Mouse (Mus musculus) thymus, postnatal 10 days (tissue): Measurements from ENCODE around the gene Ncl.
A peak's percentile ranks its signal among the peaks of the same experiment; 100 is the strongest.

Experiments
- DNase-seq, 2 experiments: peaks; one replicate each; pipeline ENCODE4 v3.0.0; 2021; ENCODE audit warnings: low spot score in 2 of 2

The Ncl gene

DNA sequence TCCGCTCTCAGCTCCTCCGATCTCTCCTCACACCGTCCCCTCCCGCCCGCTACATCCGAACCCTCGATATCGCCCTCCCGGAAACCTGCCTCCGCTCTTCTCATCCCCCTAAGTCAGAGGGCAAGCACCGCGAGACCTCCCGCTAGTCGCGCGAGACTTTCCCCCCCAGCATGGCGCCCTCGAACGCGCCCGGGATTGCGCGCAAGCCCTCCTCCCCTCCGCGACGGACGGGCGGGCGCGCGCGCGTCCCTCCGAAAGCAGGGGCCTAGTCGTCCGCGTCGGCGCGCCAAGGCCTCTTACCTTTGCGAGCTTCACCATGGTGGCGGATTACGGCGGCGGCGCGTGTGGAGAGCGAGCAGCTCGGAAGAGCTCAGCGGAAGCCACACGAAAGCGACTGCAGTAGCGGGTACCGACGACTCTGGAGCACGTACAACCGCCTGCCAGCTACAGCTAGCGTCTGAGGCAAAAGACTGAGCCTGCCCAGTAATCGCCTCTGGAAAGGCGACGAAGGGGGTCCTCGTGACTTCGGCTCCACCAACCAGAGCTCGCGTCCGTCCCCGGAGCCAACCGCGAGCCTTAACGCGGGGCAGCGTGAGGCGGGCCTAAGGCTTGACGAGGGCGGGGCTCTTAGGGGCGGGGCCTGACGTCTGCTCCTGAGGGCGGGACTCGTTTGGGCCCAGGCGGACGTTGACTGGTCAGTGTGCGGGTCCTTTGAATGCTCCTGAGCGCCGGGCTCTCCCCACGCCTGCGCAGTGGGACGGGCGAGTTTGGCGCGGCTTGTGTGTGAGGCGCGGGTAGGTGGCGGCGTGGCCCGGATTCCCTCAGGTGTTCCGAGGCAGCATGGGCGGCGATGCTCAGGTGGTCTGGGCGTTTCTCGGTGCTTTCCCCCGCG, at the start of gene Ncl:
Gene Ncl, minus strand, starts transcription at position 495 of the 892 bp plus-strand sequence.
- peak; percentile 94 to 96 for DNase-seq

DNA sequence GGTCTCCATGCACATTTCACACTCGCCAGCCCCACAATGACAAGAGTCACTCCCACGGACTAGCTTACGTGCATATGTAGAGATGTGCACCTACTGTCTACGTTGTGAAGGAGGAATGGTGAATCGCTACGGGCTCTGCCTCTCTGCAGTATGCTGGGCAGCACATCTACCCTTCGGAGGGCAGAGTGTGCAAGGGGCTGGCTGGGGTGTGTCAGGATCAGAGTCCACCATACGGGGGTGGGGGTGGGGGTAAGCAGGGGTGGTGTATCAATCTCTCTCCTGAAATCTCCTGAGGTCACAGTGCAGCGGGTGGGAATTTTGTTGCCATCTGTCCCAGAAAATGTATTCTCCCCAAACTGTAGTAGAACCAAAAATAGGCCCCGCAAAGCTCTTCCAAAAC, 49.3 kb upstream of the Ncl start:
- DNase-seq = no peak

DNA sequence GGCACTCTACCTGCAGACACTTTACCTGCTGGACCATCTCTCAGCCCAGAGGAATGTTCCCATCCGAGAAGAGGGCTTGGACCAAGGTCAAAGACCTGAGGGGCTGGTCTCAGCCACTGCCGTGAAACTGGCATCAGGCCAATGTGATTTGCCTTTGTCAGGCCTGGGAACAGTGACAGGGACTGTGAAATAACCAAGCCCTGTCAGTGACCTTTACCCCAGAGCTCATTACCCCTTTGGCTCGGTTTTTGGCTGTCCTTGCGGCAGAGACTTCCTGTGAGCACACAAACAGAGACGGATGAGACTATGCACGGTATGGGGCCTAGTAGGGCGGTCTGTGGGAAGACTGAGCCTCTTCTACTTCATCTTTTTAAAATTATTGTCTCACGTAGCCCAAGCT, 47.7 kb upstream of the Ncl start:
- DNase-seq = no peak

DNA sequence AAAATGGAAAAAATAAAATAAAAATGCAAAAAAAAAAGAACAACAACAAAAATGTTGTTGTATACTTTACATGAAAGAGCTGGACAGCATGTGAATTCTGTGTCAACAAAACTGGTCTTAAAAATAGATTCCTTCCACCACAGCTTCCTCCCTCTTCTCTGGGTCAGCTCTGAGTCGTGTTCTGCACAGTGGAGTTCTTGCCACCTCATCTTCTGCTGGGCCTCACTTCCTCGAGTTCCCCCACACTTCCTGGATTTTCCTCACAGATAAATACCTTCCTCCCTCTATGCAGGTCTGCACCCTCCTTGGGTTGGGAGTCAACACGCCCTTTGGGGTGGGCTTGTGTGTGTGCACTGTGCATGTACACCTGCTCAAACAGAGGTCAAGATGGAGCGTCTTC, 47.1 kb upstream of the Ncl start:
- no peak for DNase-seq

DNA sequence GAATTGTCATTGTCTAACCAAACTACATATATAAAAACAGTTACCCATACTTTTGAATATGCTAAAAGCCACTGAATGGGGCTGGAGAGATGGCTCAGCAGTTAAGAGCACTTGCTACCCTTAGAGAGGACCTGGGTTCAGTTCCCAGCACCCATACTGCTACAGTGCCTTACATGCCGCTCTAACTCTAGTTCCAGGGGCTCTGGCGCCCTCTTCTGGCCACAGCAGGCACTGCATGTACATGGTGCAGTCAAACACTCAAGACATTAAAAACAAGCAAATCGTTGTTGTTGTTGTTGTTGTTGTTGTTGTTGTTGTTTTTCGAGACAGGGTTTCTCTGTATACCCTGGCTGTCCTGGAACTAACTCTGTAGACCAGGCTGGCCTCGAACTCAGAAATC, 45.6 kb upstream of the Ncl start:
- peak in 1 of 2 experiments; percentile 44 for DNase-seq

DNA sequence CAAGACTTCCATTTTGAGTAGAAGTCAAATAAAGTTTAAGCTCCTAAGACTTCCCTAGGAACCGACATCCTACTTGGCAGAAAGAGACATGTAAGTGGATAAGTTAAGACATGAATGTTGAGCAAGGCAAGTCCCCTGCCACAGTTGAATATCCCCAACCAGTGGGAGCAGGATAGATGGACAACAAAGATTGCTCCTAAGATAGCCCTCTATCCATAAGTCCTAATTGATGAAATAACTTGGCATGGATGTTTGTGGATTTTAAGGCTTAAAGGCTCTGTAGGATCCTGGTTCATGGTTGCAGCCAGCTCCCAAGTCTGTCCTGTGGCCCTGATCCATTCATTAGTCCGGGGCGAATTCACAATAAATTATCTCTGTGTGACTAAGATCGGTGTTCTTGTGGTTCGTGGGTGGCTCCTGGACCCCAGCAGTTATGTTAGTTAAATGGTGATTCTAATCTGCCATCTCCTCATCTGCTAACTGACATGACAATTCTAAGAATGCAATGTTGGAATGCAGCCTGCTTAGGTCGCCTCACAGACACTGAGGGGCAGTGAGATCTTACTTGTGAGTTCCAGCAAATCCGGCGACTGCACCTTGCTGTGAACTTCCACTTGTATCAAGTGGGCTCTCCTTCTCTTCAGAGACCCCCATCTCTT, 41.0 kb upstream of the Ncl start:
- no peak for DNase-seq

DNA sequence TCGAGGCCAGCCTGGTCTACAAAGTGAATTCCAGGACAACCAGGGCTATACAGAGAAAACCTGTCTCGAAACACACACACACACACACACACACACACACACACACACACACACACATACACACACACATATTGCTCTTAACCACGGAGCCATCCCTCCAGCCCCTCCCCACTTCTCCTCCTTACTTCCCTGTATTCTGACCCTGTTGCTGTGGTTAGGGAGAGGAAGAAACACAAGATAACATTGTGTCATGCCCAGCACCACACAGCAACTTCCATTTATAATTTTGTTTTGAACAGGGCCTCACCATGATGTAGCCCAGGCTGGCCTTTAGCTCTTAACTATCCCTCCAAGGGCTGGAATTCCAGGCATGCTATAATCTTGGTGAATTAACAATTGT, 40.1 kb upstream of the Ncl start:
- no peak for DNase-seq

DNA sequence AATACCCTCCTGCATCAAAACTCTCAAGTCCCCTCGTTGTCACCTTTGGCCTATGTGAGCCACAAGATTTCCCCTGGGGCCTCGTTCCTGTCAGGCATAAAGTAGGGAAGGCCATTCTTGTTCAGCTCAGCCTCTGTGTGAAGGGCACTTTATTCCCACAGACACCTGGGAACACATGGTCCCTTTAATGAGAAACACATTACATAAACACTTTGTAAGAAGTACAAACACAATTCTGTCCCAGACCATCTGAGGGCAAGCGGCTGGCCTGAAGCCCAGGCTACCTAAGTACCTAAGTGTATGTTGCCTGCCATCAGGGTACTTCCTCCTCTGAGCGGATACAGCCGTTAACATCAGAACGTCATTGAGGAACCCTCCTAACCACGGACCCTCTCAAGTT, 39.0 kb upstream of the Ncl start:
- no peak for DNase-seq

DNA sequence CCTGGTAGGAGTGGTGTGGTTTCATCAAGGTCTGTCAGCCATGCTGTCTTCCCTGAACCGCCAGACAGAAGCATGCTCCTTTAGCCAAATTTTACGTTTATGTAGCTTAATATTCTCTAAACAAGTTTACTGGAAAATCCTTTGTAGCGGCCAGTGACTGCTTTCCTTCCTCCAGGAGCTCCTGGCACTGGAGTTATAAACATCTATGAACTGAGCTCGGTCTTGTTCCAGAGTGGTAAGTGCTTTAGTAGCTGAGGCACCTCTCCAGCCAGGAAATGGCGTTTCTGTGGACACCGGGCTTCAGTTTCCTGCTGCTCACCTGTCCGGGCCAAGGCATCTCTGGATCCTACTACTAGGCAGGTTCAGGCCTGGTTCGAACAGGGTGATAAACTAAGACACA, 38.4 kb upstream of the Ncl start:
- no peak for DNase-seq

DNA sequence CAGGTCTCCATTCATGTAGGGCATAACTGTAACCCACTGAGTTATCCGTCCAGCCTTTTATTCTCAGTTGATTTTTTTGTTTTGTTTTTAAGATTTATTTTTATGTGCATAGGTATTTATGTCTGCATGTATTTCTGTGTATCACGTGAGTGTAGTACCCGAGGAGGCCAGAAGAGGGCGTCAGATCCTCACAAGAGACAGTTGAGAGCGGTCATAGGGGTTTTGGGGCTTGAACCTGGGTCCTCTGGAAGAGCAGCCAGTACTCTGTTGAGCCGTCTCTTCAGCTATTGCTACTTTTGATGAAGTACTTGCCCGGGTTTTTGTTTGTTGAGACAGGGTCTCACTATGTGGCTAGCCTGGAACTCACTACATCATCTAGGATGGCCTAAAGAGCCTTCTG, 36.7 kb upstream of the Ncl start:
- DNase-seq = no peak

DNA sequence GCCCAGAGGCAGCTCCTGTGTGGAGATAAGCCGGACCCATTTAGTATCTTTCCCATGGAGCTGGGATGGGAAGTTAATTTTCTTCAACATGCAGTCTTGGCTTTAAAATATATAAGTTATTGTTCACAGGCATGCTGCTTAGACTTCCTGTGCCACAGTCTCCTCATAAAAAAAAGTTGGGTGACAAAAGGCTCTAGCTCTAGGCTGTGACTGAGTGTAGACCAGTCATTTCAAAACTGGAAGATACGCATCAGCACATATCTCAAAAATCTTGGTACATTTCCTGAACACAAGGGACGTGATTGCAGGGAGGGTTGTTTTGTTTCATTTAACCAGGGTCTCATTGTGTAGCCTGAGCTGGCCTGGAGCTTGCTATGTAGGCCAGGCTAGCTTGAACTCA, 35.0 kb upstream of the Ncl start:
- DNase-seq = no peak

DNA sequence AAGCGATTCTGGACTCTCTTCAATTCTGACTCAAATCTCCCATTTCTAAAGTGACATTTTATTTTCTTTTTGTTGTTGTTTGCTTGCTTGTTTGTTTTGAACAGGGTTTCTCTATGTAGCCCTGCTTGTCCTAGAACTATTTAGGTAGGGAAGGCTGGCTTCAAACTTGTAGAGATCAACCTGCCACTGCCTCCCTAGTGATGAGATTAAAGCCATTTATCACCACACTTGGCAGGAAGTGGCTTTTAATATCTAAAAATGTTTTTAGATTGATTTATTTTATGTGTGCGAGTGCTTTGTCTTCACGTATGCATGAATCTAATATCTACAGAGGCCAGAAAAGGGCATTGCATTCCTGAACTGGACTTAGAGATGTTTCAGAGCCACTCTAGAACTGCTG, 34.0 kb upstream of the Ncl start:
- DNase-seq = no peak

DNA sequence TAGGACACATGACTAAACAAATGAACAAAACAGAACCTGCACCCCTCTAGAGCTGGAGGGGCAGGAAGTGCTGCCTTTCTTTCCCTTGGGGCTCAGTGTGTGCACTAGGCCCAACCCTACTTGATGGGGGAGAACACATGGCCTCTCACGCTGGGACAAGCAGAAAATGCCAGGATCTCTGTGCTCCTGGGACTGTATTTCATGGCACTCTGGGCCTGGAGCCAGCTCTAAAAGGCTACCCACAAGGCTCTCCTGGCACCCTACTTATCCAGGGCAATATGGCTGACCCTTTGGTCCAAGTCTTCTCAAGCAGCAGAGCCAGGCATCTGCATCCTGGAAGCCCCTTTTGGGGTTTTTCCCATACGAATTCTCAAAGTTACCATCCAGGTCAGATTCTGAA, 32.2 kb upstream of the Ncl start:
- no peak for DNase-seq

DNA sequence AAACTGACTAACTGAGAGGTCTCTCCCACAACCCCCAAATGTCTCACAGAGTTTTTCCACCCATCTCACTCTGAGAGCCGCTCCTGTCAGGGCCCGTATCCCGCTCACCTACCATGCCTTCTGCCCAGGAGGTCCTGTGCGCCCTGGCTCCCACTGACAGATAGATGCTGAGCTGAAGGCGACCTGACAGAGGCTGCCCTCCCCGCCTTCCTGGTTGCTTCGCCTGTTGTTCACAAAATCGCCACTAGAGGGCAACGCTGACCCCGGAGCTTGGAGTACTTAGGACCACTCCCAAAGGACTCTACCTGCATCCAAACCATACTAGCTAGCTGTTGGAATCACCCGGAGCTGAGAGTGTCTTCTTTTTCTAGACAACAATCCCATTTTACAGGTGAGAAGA, 30.0 kb upstream of the Ncl start:
- DNase-seq = peak; percentile 62 to 89

DNA sequence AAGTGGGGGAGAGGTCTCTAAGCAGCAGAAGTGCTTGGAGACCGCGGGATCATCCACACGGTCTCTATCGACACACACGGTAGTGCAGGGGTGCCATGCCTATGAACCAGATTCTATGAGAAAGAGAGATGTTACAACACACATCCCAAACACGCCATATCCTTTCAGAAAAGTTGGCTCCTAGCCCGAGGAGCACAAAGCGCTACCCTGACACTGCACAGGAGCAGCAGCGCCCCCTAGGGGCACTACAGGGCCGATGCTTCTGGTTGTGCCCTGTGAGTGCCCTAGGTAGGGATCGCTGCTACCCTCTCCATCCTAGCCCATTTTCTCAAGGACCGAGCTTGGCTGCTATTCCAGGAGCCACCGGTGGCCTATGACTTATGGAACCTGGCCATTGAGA, 21.8 kb upstream of the Ncl start:
- DNase-seq = peak; percentile 33 to 62

DNA sequence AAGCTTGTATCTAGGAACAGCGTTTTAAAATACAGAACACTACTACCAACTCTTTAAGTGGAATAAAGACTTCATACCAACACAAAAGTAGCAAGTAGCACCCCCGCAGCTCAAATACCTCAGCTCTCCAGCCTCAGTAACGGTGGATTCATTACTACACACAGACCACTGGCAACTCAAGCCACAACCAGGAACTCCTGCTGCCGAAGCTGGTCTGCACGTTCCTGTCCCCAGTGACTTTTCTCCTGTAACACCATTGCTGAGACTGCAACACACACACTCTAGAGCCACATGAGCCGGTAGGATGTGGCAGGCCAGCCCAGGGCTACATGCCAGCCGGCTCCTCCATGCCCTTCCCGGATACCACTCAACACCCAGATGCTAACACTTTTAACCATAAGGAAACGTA, 20.0 kb upstream of the Ncl start:
- no peak for DNase-seq

DNA sequence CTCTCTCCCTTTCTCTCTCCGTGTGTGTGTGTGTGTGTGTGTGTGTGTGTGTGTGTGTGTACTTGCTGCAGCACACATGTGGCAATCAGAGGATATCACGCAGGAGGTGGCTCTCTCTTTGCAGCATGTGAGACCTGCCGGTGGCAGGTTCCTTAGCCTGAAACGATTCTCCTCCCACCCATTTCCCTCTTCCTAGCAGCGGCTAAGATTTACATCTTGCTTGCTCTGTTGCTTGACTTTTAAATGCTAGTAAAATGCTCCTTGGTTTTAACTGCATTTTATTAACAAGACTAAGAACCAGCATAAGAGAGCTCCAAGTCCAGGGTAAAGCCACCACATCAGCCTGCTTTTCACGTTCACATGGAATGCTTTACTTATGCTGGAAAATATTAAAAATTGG, 19.5 kb upstream of the Ncl start:
- no peak for DNase-seq

DNA sequence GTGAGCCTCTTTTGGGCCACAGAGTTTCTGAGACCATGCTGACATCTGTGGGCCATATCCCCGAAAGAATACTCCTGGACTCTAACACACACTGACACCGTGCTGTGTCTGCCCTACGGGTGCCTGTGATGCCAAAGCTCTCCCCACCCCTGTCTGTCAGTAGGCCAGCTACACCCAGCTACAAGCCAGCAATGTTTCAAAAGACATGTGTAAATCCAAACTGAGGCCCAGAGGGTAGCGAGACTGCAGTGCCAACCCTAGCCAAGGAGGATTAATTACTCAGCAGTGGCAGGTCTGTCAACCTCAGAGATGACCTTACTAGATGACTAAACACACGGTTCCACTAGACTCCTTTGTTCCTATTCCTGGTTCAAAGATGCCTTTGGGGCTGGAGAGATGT, 17.2 kb upstream of the Ncl start:
- no peak for DNase-seq

DNA sequence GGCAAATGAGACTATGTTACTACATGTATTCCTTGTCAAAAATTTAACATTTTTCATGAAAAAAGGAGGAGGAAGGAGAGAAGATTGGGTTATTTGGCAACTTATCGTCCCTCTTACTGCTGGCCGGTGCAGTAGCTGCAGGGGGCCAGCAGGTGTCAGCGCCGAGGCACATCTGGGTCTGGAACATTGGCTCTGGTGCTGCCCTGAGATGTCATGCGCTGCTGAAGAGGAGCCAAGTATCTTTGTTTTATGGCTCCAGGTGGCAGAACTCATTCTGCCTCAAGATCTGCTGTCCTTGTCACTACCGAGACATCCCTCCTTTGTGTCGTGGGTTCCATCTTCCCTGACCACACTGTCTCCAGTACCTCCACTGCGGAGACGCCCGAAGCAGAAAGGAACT, 12.8 kb upstream of the Ncl start:
- DNase-seq = peak in 1 of 2 experiments; percentile 67

DNA sequence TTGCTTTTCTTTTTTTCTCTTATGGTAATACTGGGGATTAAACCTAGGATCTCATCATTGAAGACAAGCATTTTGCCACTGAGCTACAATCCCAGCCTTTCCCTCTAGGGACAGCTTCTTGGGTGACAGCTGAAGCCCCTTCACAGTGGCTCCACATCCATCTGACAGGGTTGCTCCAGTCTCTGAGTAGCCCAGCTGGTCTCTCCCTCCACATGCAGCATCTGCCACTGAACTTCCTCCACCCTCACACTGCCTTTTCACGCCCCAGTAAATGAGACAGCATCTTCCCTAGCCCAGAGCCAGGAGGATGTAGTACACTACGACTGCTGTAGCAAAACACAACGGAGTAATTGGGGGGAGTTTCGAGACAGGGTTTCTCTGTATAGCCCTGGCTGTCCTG, 8.9 kb upstream of the Ncl start:
- DNase-seq = no peak

DNA sequence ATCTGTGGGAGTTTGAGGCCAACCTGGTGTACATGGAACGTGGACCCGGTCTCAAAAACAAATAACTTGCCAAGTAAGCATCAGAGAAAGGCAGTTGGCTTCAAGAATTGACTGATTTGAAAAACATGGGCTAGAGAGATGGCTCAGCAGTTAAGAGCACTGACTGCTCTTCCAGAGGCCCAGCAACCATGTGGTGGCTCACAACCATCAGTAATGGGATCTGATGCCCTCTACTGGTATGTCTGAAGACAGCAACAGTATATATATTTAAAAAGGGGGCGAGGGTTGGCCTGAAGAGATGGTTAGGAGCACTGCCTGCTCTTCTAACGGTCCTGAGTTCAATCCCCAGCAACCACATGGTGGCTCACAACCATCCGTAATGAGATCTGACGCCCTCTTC, 4.5 kb upstream of the Ncl start:
- DNase-seq = peak in 1 of 2 experiments; percentile 45

DNA sequence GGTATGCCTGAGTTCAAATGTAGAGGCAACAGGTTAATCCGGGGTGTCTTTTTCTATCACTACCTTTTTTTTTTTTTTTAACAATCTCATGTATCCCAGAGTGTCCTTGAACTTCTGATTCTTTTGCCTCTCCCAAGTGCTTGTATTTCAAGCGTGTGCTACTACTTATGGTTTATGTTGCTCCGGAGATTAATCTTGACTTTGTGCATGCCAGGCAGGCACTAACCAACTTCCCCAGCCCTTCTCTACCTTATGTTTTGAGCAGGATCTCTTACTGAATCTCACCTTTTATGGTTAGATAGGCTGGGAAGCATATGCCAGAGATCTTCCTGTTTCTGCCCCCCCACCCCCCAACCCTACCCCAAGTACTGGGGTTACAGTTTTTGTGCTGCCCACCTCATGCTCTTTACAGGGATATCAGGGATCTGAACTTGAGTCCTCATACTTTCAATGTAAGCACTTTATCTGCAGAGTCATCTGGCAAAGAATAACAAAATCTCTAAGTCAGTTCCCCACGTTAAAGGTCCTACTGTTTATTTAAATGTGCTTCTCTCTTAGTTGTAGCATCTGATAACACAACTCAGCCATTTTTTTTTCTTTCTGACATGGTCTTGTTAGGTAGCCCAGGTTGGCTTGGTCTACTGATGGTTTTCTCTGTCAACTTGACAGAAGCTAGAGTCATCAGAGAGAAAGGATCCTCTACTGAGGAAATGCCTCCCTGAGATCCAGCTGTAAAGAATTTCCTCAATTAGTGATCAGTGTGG, 2.8 kb upstream of the Ncl start:
- no peak for DNase-seq

DNA sequence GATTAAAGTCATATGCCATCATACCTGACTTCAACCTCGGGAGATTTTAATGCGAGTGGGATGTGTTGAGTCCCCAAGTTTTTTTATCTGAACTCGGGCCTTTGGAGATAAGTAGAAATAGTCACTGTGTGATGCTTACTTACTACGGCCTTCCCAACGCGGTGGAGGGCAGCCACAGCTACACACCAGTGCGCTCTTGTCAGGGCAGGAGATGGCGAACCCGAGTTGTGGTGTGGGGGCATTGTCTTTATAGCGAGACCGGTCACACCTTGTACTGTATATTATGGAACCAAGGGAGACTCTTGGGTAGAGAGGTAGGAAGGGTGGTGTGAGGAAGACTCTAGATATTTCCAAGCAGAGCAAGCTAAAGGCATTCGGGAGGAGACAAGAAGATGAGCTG, 1.2 kb upstream of the Ncl start:
- DNase-seq = no peak
